ENCODE assay signal across 22 mouse cellular contexts in genomic region chr11:96363807-96364206, GRCm38 (mm10). TPM values are rescaled to one million over a fixed set of nuclear protein-coding genes. Genes with fewer than 3 reads are reported as not detected.
DNase-seq lines count a peak whose midpoint lies in the region; ATAC-seq and TF ChIP-seq lines count a peak whose summit lies in the region.
"Had no signal": no experiment of that assay in that cellular context is flagged by ENCODE, and none has a peak within 500 bp of the region (broad histone marks: within the 10 kb centered on the region; RNA-seq: fewer than 3 reads in every experiment).

No protein-coding gene starts in this region.

- H3K4me3 ChIP-seq in neural tube, embryonic 15.5 days (replicated peaks) = no peak overlapping the region
- no peak overlapping the region for H3K4me3 ChIP-seq in kidney, embryonic 15.5 days (replicated peaks)
- no peak overlapping the region for H3K4me3 ChIP-seq in layer of hippocampus, adult 2 months
- H3K4me3 ChIP-seq: gastrocnemius, adult 2 months; heart, adult 2 months; hindbrain, embryonic 15.5 days; neural tube, embryonic 12.5 days had no signal

- DNase-seq in CD4-positive, CD25-positive, alpha-beta regulatory T cell, adult 2 months (ENCODE audit: low read depth, low spot score) = peak; percentile 5
- peak; percentile 51 for DNase-seq in neural tube, embryonic 10.5 days (ENCODE audit: extremely low spot score, low spot score)
- no peak for DNase-seq in layer of hippocampus, adult 2 months (ENCODE audit: low spot score in 2 of 2)
- DNase-seq in left cerebral cortex, adult 9 months (ENCODE audit: low spot score in 2 of 2) = no peak
- no peak for DNase-seq in gastrocnemius, adult 8-10 months (ENCODE audit: low spot score in 2 of 2)
- DNase-seq: adrenal gland, postnatal 10 days; cerebellum, adult 18-20 months; gastrocnemius, adult 2 months; heart, adult 2 months; lung, adult 2 months; right cerebral cortex, postnatal 25 days had no signal

- no peaks in the 10 kb centered on the region for H3K27me3 ChIP-seq in neural tube, embryonic 15.5 days (replicated peaks)
- peaks cover 37% of the 10 kb centered on the region for H3K27me3 ChIP-seq in kidney, embryonic 15.5 days

- H3K9ac ChIP-seq in neural tube, embryonic 15.5 days (replicated peaks) = no peak overlapping the region
- no peak overlapping the region for H3K9ac ChIP-seq in kidney, embryonic 15.5 days
- H3K9ac ChIP-seq: hindbrain, embryonic 15.5 days; neural tube, embryonic 12.5 days had no signal

- no peak for TF ChIP-seq CTCF in layer of hippocampus, adult 2 months (conservative IDR thresholded peaks at IDR 0.05)

- H3K4me2 ChIP-seq in neural tube, embryonic 15.5 days = no peak overlapping the region
- H3K4me2 ChIP-seq in kidney, embryonic 15.5 days = no peak overlapping the region
- H3K4me2 ChIP-seq: hindbrain, embryonic 15.5 days; neural tube, embryonic 12.5 days had no signal

- no peaks in the 10 kb centered on the region; the same call in 1 of the 2 replicates for H3K9me3 ChIP-seq in neural tube, embryonic 15.5 days (replicated peaks)
- no peaks in the 10 kb centered on the region for H3K9me3 ChIP-seq in kidney, embryonic 15.5 days (replicated peaks)
- H3K9me3 ChIP-seq: hindbrain, embryonic 15.5 days had no signal

- no peaks in the 10 kb centered on the region for H3K36me3 ChIP-seq in neural tube, embryonic 15.5 days
- H3K36me3 ChIP-seq in kidney, embryonic 15.5 days = no peaks in the 10 kb centered on the region
- H3K36me3 ChIP-seq: hindbrain, embryonic 15.5 days; neural tube, embryonic 12.5 days had no signal

- ATAC-seq in CD4-positive, CD25-positive, alpha-beta regulatory T cell, adult 4 months = no peak
- no peak for ATAC-seq in neural tube, embryonic 15.5 days (ENCODE audit: low FRiP score)
- ATAC-seq in kidney, embryonic 15.5 days (replicated peaks; ENCODE audit: low FRiP score) = peak; percentile 80
- ATAC-seq: forebrain, embryonic 16.5 days; midbrain, embryonic 16.5 days had no signal

- peaks cover 20% of the 10 kb centered on the region for H3K4me1 ChIP-seq in neural tube, embryonic 15.5 days
- H3K4me1 ChIP-seq in kidney, embryonic 15.5 days = peaks cover 37% of the 10 kb centered on the region

- 34% methylated on average over 5 of the region's 5 CpGs for WGBS in neural tube, embryonic 15.5 days
- 17% methylated on average over 5 of the region's 5 CpGs for WGBS in kidney, embryonic 15.5 days

- no peak overlapping the region for H3K27ac ChIP-seq in neural tube, embryonic 15.5 days (replicated peaks)
- H3K27ac ChIP-seq in kidney, embryonic 15.5 days = no peak overlapping the region; the same call in 1 of the 2 replicates
- no peak overlapping the region for H3K27ac ChIP-seq in layer of hippocampus, adult 2 months
- H3K27ac ChIP-seq: gastrocnemius, adult 2 months; heart, adult 2 months; hindbrain, embryonic 15.5 days; neural tube, embryonic 12.5 days had no signal

RNA-seq across cellular contexts. Expression of gene Hoxb1, which starts 1.7 kb away (rescaled TPM):
- polyA plus RNA-seq in CD4-positive, CD25-positive, alpha-beta regulatory T cell, adult 4 months (2017; shearing (Covaris generic)) = not detected
- 0.38 and 0.65 TPM in 2 replicates for polyA plus RNA-seq in neural tube, embryonic 15.5 days (2015; fragmentation: Nextera tagmentation; extraction: Ambion mirVana)
- 0.27 and 0.35 TPM in 2 replicates for polyA plus RNA-seq in kidney, embryonic 15.5 days (2015; fragmentation: Nextera tagmentation; extraction: Ambion mirVana)
- total RNA-seq in layer of hippocampus, adult 2 months (2021) = not detected
- total RNA-seq in gastrocnemius, adult 8-10 months (2022) = not detected
- total RNA-seq: adrenal gland, postnatal 10 days; common myeloid progenitor, adult 5-6 weeks; gastrocnemius, adult 2 months; heart, adult 2 months; left cerebral cortex, postnatal 10 days; megakaryocyte progenitor cell, adult 5-6 weeks had no signal
- polyA plus RNA-seq: forebrain, embryonic 16.5 days; heart, adult 2 months; heart, postnatal 0 days; lung, adult 2 months; midbrain, embryonic 16.5 days had no signal

RNA-seq across cellular contexts. Expression of gene Hoxb2, which starts 13.5 kb away (rescaled TPM):
- under 1 TPM in 1 of 2 experiments, not detected in 1; 0.09 TPM for polyA plus RNA-seq in CD4-positive, CD25-positive, alpha-beta regulatory T cell, adult 4 months (2017; shearing (Covaris generic))
- 33.7 and 42.3 TPM in 2 replicates for polyA plus RNA-seq in neural tube, embryonic 15.5 days (2015; fragmentation: Nextera tagmentation; extraction: Ambion mirVana)
- 45.7 and 45.9 TPM in 2 replicates for polyA plus RNA-seq in kidney, embryonic 15.5 days (2015; fragmentation: Nextera tagmentation; extraction: Ambion mirVana)
- not detected for total RNA-seq in layer of hippocampus, adult 2 months (2021)
- under 1 TPM in 2 of 4 experiments, not detected in 2; 0.22 to 0.24 TPM for total RNA-seq in gastrocnemius, adult 8-10 months (2022)
- total RNA-seq: common myeloid progenitor, adult 5-6 weeks; left cerebral cortex, postnatal 10 days had no signal
- polyA plus RNA-seq: forebrain, embryonic 16.5 days had no signal

RNA-seq across cellular contexts. Expression of gene Hoxb3, which starts 40.7 kb away (rescaled TPM):
- under 1 TPM; 0.22 to 0.56 TPM for polyA plus RNA-seq in CD4-positive, CD25-positive, alpha-beta regulatory T cell, adult 4 months (2017; shearing (Covaris generic))
- 8.0 and 12.6 TPM in 2 replicates for polyA plus RNA-seq in neural tube, embryonic 15.5 days (2015; fragmentation: Nextera tagmentation; extraction: Ambion mirVana)
- 4.4 and 4.5 TPM in 2 replicates for polyA plus RNA-seq in kidney, embryonic 15.5 days (2015; fragmentation: Nextera tagmentation; extraction: Ambion mirVana)
- not detected for total RNA-seq in layer of hippocampus, adult 2 months (2021)
- under 1 TPM; 0.24 to 0.40 (median 0.30) TPM for total RNA-seq in gastrocnemius, adult 8-10 months (2022)
- total RNA-seq: left cerebral cortex, postnatal 10 days had no signal
- polyA plus RNA-seq: forebrain, embryonic 16.5 days; midbrain, embryonic 16.5 days had no signal

RNA-seq across cellular contexts. Expression of gene Hoxb4, which starts 45.7 kb away (rescaled TPM):
- 1 to 10 TPM; 1.9 to 2.5 TPM for polyA plus RNA-seq in CD4-positive, CD25-positive, alpha-beta regulatory T cell, adult 4 months (2017; shearing (Covaris generic))
- 3.7 and 5.0 TPM in 2 replicates for polyA plus RNA-seq in neural tube, embryonic 15.5 days (2015; fragmentation: Nextera tagmentation; extraction: Ambion mirVana)
- 6.4 and 7.1 TPM in 2 replicates for polyA plus RNA-seq in kidney, embryonic 15.5 days (2015; fragmentation: Nextera tagmentation; extraction: Ambion mirVana)
- total RNA-seq in layer of hippocampus, adult 2 months (2021) = not detected
- under 1 TPM; 0.15 to 0.46 (median 0.21) TPM for total RNA-seq in gastrocnemius, adult 8-10 months (2022)
- total RNA-seq: left cerebral cortex, postnatal 10 days had no signal
- polyA plus RNA-seq: forebrain, embryonic 16.5 days; midbrain, embryonic 16.5 days had no signal

Comparison
In these comparisons a context has a peak if more than half of its experiments do, and no peak if none do; other contexts are left out.
1. DNase-seq: peak in CD4-positive, CD25-positive, alpha-beta regulatory T cell, adult 2 months (single experiment) and neural tube, embryonic 10.5 days (single experiment); none in layer of hippocampus, adult 2 months (0 of 2), left cerebral cortex, adult 9 months (0 of 2) and gastrocnemius, adult 8-10 months (0 of 2).
2. RNA of gene Hoxb2, which starts 13.5 kb away (polyA plus RNA-seq): 45.7 to 45.9 TPM in kidney, embryonic 15.5 days and 33.7 to 42.3 TPM in neural tube, embryonic 15.5 days; 0.09 TPM in CD4-positive, CD25-positive, alpha-beta regulatory T cell, adult 4 months; every median in the first group is over 10 times any median in the second.